Mouse (Mus musculus): ENCODE measurements around the gene 2310007B03Rik.

DNA sequence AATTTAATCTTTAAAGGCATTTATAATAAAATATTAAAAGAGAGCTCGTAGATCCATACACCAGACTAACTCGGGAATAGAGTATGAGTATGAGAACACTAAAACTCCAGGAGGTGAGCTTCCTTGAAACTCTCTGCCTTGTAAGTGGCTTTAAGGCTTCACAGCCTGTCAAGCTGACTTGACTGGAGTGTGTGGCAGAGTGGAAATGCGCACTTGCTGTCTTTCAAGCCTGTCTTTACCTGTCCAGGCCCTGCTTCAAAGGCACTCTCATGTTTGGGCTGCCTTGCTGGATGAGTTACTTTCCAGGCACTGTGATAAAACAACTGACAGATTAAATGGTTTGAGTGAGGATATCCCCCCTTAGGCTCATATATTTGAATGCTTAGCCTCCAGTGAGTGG, 37.2 kb upstream of the 2310007B03Rik start:
- TF ChIP-seq CTCF (IDR thresholded peaks at IDR 0.05; ENCODE audit: borderline replicate concordance, extremely low read depth, insufficient read depth, insufficient read length) = no peak
- TF ChIP-seq POLR2A (IDR thresholded peaks at IDR 0.05; ENCODE audit: borderline replicate concordance, extremely low read depth, insufficient read depth, insufficient read length, poor library complexity, severe bottlenecking) = no peak
